Mouse (Mus musculus): Measurements from ENCODE around the gene Ampd2.

- no peak for TF ChIP-seq GABPA (IDR thresholded peaks at IDR 0.05; ENCODE audit: insufficient replicate concordance, low read depth, low read length)
- TF ChIP-seq RCOR1 (conservative IDR thresholded peaks at IDR 0.05; ENCODE audit: low read depth, low read length), result no peak
- peak; percentile 95 to 96 for TF ChIP-seq CTCF (conservative IDR thresholded peaks at IDR 0.05 in 1 of 2, IDR thresholded peaks at IDR 0.05 in 1 of 2; ENCODE audit: low read depth in 2 of 2, low read length in 2 of 2)
- no peak for TF ChIP-seq ETS1 (conservative IDR thresholded peaks at IDR 0.05; ENCODE audit: low read depth, low read length)
- TF ChIP-seq MYC (IDR thresholded peaks at IDR 0.05; ENCODE audit: low read depth, low read length), result peak; percentile 98
- TF ChIP-seq EP300 (IDR thresholded peaks at IDR 0.05; ENCODE audit: low read length), result no peak
- TF ChIP-seq UBTF (IDR thresholded peaks at IDR 0.05; ENCODE audit: low read depth, low read length), result no peak
- TF ChIP-seq POLR2A (IDR thresholded peaks at IDR 0.05; ENCODE audit: low read depth, low read length), result no peak
- no peak for TF ChIP-seq POLR2AphosphoS2 (IDR thresholded peaks at IDR 0.05; ENCODE audit: low read depth, low read length)
- no peak for TF ChIP-seq USF1 (IDR thresholded peaks at IDR 0.05; ENCODE audit: low read depth, low read length)
- TF ChIP-seq CHD1 (IDR thresholded peaks at IDR 0.05; ENCODE audit: low read depth, low read length), result no peak
- TF ChIP-seq ZKSCAN1 (IDR thresholded peaks at IDR 0.05; ENCODE audit: borderline replicate concordance, low read depth, low read length), result no peak
Measured at GRCm38 (mm10) chr3:108061420-108061819, 25.0 kb downstream of the Ampd2 start.

All from CH12.LX (cell line).